Mouse (Mus musculus): ENCODE measurements at regions not wholly inside any gene's neighbourhood (a gene's known extent, or its start where the extent isn't known, plus 50 kb on each side); places are given as distances from the start of the nearest gene placed in this dataset.

- DNase-seq (ENCODE audit: low spot score), result no peak
These were observed 62.4 kb upstream of the 1700016C15Rik start for GRCm38 (mm10) chr1:177667041-177667791.

GRCm38 (mm10) chr1:177670576-177670975, 59.0 kb upstream of the 1700016C15Rik start:
- no peak for DNase-seq (ENCODE audit: low spot score)

- no peak for DNase-seq (ENCODE audit: low spot score)
These were observed 53.0 kb upstream of the 1700016C15Rik start for GRCm38 (mm10) chr1:177676657-177677056.

- no peak for DNase-seq (ENCODE audit: low spot score)
These were observed 50.8 kb upstream of the 1700016C15Rik start for GRCm38 (mm10) chr1:177678832-177679231.

Measured in urinary bladder, adult 2 months (tissue).